Comparison of ENCODE assay signal across 7 mouse cellular contexts in the genomic region with DNA sequence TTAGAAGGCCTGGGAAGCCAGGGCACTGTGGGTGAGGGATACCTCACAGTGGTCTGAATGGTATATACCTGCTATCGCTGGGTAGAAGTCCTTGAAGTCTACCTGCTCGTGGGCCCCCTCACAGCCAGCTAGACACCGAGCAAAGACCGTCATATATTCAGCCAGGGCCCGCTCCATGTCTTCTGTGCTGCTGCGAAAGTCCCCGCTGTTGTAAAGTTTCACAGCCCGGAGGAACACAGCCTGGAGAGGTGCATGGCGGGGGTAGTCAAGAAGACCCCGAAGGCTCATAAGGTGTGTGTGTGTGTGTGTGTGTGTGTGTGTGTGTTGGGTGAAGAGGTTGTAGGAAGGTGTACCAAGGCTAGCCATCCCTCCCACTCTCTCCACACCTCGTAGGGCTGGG. TPM values are rescaled to one million over a fixed set of nuclear protein-coding genes. Genes with fewer than 3 reads are reported as not detected.
DNase-seq lines count a peak whose midpoint lies in the region; ATAC-seq lines count a peak whose summit lies in the region.

No protein-coding gene starts in this region.

- no peak for DNase-seq in liver, embryonic 11.5 days (ENCODE audit: low spot score)
- DNase-seq in liver, result no peak
- no peak for DNase-seq in forebrain, embryonic 11.5 days (ENCODE audit: low spot score)
- no peak for DNase-seq in ovary, adult 18-20 months (ENCODE audit: low spot score)
- DNase-seq in spleen, postnatal 10 days (ENCODE audit: low spot score in 2 of 2), result no peak

- ATAC-seq in liver, embryonic 11.5 days (replicated peaks; ENCODE audit: low FRiP score), result no peak
- no peak for ATAC-seq in forebrain, embryonic 11.5 days (replicated peaks; ENCODE audit: low FRiP score)
- no peak for ATAC-seq in intestine, embryonic 16.5 days
- no peak for ATAC-seq in neural tube, embryonic 14.5 days (ENCODE audit: low read depth)

- H3K27me3 ChIP-seq in liver, embryonic 11.5 days (replicated peaks; ENCODE audit: control insufficient read depth, insufficient read depth, low read length), result peaks cover 37% of the 10 kb centered on the region
- H3K27me3 ChIP-seq in forebrain, embryonic 11.5 days (ENCODE audit: control insufficient read depth, insufficient read depth, low read length), result peaks cover 9% of the 10 kb centered on the region
- no peaks in the 10 kb centered on the region for H3K27me3 ChIP-seq in intestine, embryonic 16.5 days (replicated peaks; ENCODE audit: control insufficient read depth, insufficient read depth, low read length)
- H3K27me3 ChIP-seq in neural tube, embryonic 14.5 days (ENCODE audit: control insufficient read depth, insufficient read depth, low read length), result peaks cover 8% of the 10 kb centered on the region; the same call in 1 of the 2 replicates

- peak overlapping the region; percentile 65 for H3K4me3 ChIP-seq in liver, embryonic 11.5 days (ENCODE audit: low read depth, low read length)
- peak overlapping the region; percentile 57 for H3K4me3 ChIP-seq in forebrain, embryonic 11.5 days (ENCODE audit: low read depth, low read length)
- H3K4me3 ChIP-seq in intestine, embryonic 16.5 days (ENCODE audit: low read length), result peak overlapping the region; percentile 72
- H3K4me3 ChIP-seq in neural tube, embryonic 14.5 days (ENCODE audit: low read depth, low read length), result peak overlapping the region; percentile 60

- peak overlapping the region; percentile 84 for H3K4me2 ChIP-seq in liver, embryonic 11.5 days
- H3K4me2 ChIP-seq in forebrain, embryonic 11.5 days (ENCODE audit: low read depth, low read length, severe bottlenecking), result peak overlapping the region; percentile 67; the same call in 1 of the 2 replicates
- peak overlapping the region; percentile 85 for H3K4me2 ChIP-seq in intestine, embryonic 16.5 days (ENCODE audit: low read depth, low read length)
- H3K4me2 ChIP-seq in neural tube, embryonic 14.5 days (ENCODE audit: low read depth, low read length), result peak overlapping the region; percentile 61

- H3K9ac ChIP-seq in liver, embryonic 11.5 days (ENCODE audit: low read depth, low read length), result peak overlapping the region; percentile 61
- peak overlapping the region; percentile 69 for H3K9ac ChIP-seq in forebrain, embryonic 11.5 days (ENCODE audit: low read length)
- H3K9ac ChIP-seq in intestine, embryonic 16.5 days (ENCODE audit: low read depth, low read length), result peak overlapping the region; percentile 90
- peak overlapping the region; percentile 68 for H3K9ac ChIP-seq in neural tube, embryonic 14.5 days (replicated peaks; ENCODE audit: low read depth, low read length)

- H3K4me1 ChIP-seq in liver, embryonic 11.5 days (replicated peaks; ENCODE audit: control insufficient read depth, insufficient read depth, low read length), result peaks cover 15% of the 10 kb centered on the region
- H3K4me1 ChIP-seq in forebrain, embryonic 11.5 days (replicated peaks; ENCODE audit: control insufficient read depth, insufficient read depth, low read length), result peaks cover 13% of the 10 kb centered on the region; the same call in 1 of the 2 replicates
- H3K4me1 ChIP-seq in intestine, embryonic 16.5 days (ENCODE audit: control insufficient read depth, insufficient read depth, low read length), result peaks cover 35% of the 10 kb centered on the region
- H3K4me1 ChIP-seq in neural tube, embryonic 14.5 days (ENCODE audit: control insufficient read depth, insufficient read depth, low read length), result no peaks in the 10 kb centered on the region; the same call in 1 of the 2 replicates

- WGBS in liver, embryonic 11.5 days, result 71% methylated on average over 11 of the region's 11 CpGs
- WGBS in forebrain, embryonic 11.5 days, result 83% methylated on average over 11 of the region's 11 CpGs
- 57% methylated on average over 11 of the region's 11 CpGs for WGBS in intestine, embryonic 16.5 days
- WGBS in neural tube, embryonic 14.5 days, result 80% methylated on average over 11 of the region's 11 CpGs

- H3K27ac ChIP-seq in liver, embryonic 11.5 days (ENCODE audit: low read depth, low read length), result peak overlapping the region; percentile 84; the same call in 1 of the 2 replicates
- H3K27ac ChIP-seq in forebrain, embryonic 11.5 days (ENCODE audit: low read depth, low read length), result no peak overlapping the region
- peak overlapping the region; percentile 93; the same call in 1 of the 2 replicates for H3K27ac ChIP-seq in intestine, embryonic 16.5 days (ENCODE audit: low read length)
- no peak overlapping the region for H3K27ac ChIP-seq in neural tube, embryonic 14.5 days (ENCODE audit: low read depth, low read length)

- no peaks in the 10 kb centered on the region for H3K9me3 ChIP-seq in liver, embryonic 11.5 days (ENCODE audit: control insufficient read depth, low read length)
- H3K9me3 ChIP-seq in forebrain, embryonic 11.5 days (ENCODE audit: control insufficient read depth, low read length), result no peaks in the 10 kb centered on the region
- H3K9me3 ChIP-seq in intestine, embryonic 16.5 days (ENCODE audit: control insufficient read depth, low read length), result no peaks in the 10 kb centered on the region
- H3K9me3 ChIP-seq in neural tube, embryonic 14.5 days (ENCODE audit: control insufficient read depth, low read length), result no peaks in the 10 kb centered on the region

- peaks cover 5% of the 10 kb centered on the region for H3K36me3 ChIP-seq in liver, embryonic 11.5 days (ENCODE audit: control insufficient read depth, insufficient read depth, low read length)
- H3K36me3 ChIP-seq in forebrain, embryonic 11.5 days (ENCODE audit: control insufficient read depth, insufficient read depth, low read length), result no peaks in the 10 kb centered on the region
- H3K36me3 ChIP-seq in intestine, embryonic 16.5 days (ENCODE audit: control insufficient read depth, insufficient read depth, low read length), result no peaks in the 10 kb centered on the region
- H3K36me3 ChIP-seq in neural tube, embryonic 14.5 days (ENCODE audit: control insufficient read depth, insufficient read depth, low read length), result no peaks in the 10 kb centered on the region

RNA-seq across cellular contexts. Expression of a gene that starts 1.1 kb away (rescaled TPM):
- polyA plus RNA-seq in liver, embryonic 11.5 days (2014; fragmentation: Nextera tagmentation; extraction: Ambion mirVana), result 24.5 and 25.8 TPM in 2 replicates
- polyA plus RNA-seq in forebrain, embryonic 11.5 days (2014; fragmentation: Nextera tagmentation; extraction: Ambion mirVana), result 17.8 and 18.9 TPM in 2 replicates
- polyA plus RNA-seq in intestine, embryonic 16.5 days (2015; fragmentation: Nextera tagmentation; extraction: Ambion mirVana), result 36.9 and 38.5 TPM in 2 replicates
- 18.9 and 21.1 TPM in 2 replicates for polyA plus RNA-seq in neural tube, embryonic 14.5 days (2014; fragmentation: Nextera tagmentation; extraction: Ambion mirVana)

RNA-seq across cellular contexts. Expression of a gene that starts 2.0 kb away (rescaled TPM):
- 39.9 and 43.2 TPM in 2 replicates for polyA plus RNA-seq in liver, embryonic 11.5 days (2014; fragmentation: Nextera tagmentation; extraction: Ambion mirVana)
- 36.6 and 41.2 TPM in 2 replicates for polyA plus RNA-seq in forebrain, embryonic 11.5 days (2014; fragmentation: Nextera tagmentation; extraction: Ambion mirVana)
- 72.7 and 78.1 TPM in 2 replicates for polyA plus RNA-seq in intestine, embryonic 16.5 days (2015; fragmentation: Nextera tagmentation; extraction: Ambion mirVana)
- 7.2 and 32.8 TPM in 2 replicates for polyA plus RNA-seq in neural tube, embryonic 14.5 days (2014; fragmentation: Nextera tagmentation; extraction: Ambion mirVana)

RNA-seq across cellular contexts. Expression of a gene that starts 16.0 kb away (rescaled TPM):
- polyA plus RNA-seq in liver, embryonic 11.5 days (2014; fragmentation: Nextera tagmentation; extraction: Ambion mirVana), result 38.8 and 41.6 TPM in 2 replicates
- polyA plus RNA-seq in forebrain, embryonic 11.5 days (2014; fragmentation: Nextera tagmentation; extraction: Ambion mirVana), result 33.3 and 35.5 TPM in 2 replicates
- polyA plus RNA-seq in intestine, embryonic 16.5 days (2015; fragmentation: Nextera tagmentation; extraction: Ambion mirVana), result 165 and 179 TPM in 2 replicates
- 43.0 and 58.9 TPM in 2 replicates for polyA plus RNA-seq in neural tube, embryonic 14.5 days (2014; fragmentation: Nextera tagmentation; extraction: Ambion mirVana)

RNA-seq across cellular contexts. Expression of a gene that starts 28.1 kb away (rescaled TPM):
- polyA plus RNA-seq in liver, embryonic 11.5 days (2014; fragmentation: Nextera tagmentation; extraction: Ambion mirVana), result 70.4 and 74.0 TPM in 2 replicates
- polyA plus RNA-seq in forebrain, embryonic 11.5 days (2014; fragmentation: Nextera tagmentation; extraction: Ambion mirVana), result 104 and 115 TPM in 2 replicates
- 82.5 and 85.8 TPM in 2 replicates for polyA plus RNA-seq in intestine, embryonic 16.5 days (2015; fragmentation: Nextera tagmentation; extraction: Ambion mirVana)
- 107 and 109 TPM in 2 replicates for polyA plus RNA-seq in neural tube, embryonic 14.5 days (2014; fragmentation: Nextera tagmentation; extraction: Ambion mirVana)

RNA-seq across cellular contexts. Expression of a gene that starts 28.2 kb away (rescaled TPM):
- polyA plus RNA-seq in liver, embryonic 11.5 days (2014; fragmentation: Nextera tagmentation; extraction: Ambion mirVana), result 0.31 and 0.36 TPM in 2 replicates
- 0.41 and 0.85 TPM in 2 replicates for polyA plus RNA-seq in forebrain, embryonic 11.5 days (2014; fragmentation: Nextera tagmentation; extraction: Ambion mirVana)
- 0.37 and 0.39 TPM in 2 replicates for polyA plus RNA-seq in intestine, embryonic 16.5 days (2015; fragmentation: Nextera tagmentation; extraction: Ambion mirVana)
- polyA plus RNA-seq in neural tube, embryonic 14.5 days (2014; fragmentation: Nextera tagmentation; extraction: Ambion mirVana), result 0.68 and 1.1 TPM in 2 replicates

Comparison
In these comparisons a context has a peak if more than half of its experiments do, and no peak if none do; other contexts are left out.
1. H3K27ac ChIP-seq: peak in liver, embryonic 11.5 days (single experiment) and intestine, embryonic 16.5 days (single experiment); none in forebrain, embryonic 11.5 days (single experiment) and neural tube, embryonic 14.5 days (single experiment).
2. Peak in every context shown above with its lines, with median percentiles within 50 percentile points of each other: H3K4me2 ChIP-seq, H3K4me3 ChIP-seq and H3K9ac ChIP-seq.